Mouse (Mus musculus): ENCODE data around the gene Elmo2. TPM values are rescaled to one million over a fixed set of nuclear protein-coding genes. Genes with fewer than 3 reads are reported as not detected.
A peak's percentile ranks its signal among the peaks of the same experiment; 100 is the strongest.

Gene Elmo2
- total RNA-seq, 1 experiment: 21.7 TPM

GRCm38 (mm10) chr2:165262274-165262990, 63.8 kb downstream of the Elmo2 start:
- no peak overlapping the region for H3K9ac ChIP-seq (ENCODE audit: insufficient read depth, low read depth, low read length, poor library complexity, severe bottlenecking)
- no peak for DNase-seq (ENCODE audit: low read depth, low spot score)
- no peak overlapping the region for H3K27ac ChIP-seq (ENCODE audit: insufficient read depth, low read depth, low read length, poor library complexity, severe bottlenecking)
- H3K36me3 ChIP-seq (ENCODE audit: control insufficient read depth, insufficient read depth, low read length, poor library complexity, severe bottlenecking): no peaks in the 10 kb centered on the region
- TF ChIP-seq ZC3H11A (IDR thresholded peaks at IDR 0.05; ENCODE audit: borderline replicate concordance, low read depth, low read length): no peak
- no peak for TF ChIP-seq MAFK (IDR thresholded peaks at IDR 0.05; ENCODE audit: insufficient read depth, low read depth, low read length)
- TF ChIP-seq CHD2 (IDR thresholded peaks at IDR 0.05; ENCODE audit: low read depth, low read length): no peak
- TF ChIP-seq HCFC1 (IDR thresholded peaks at IDR 0.05; ENCODE audit: borderline replicate concordance, insufficient read depth, low read length): no peak
- no peak for TF ChIP-seq ZNF384 (IDR thresholded peaks at IDR 0.05; ENCODE audit: low read depth, low read length)
- H3K4me1 ChIP-seq (ENCODE audit: control insufficient read depth in 2 of 2, insufficient read depth in 2 of 2, low read length in 2 of 2, poor library complexity in 1 of 2): peaks cover 0 to 8% of the 10 kb centered on the region in 2 experiments; a peak in 2 of 4 replicates
- no peaks in the 10 kb centered on the region for H3K9me3 ChIP-seq (ENCODE audit: control insufficient read depth, insufficient read depth, low read depth, low read length)
- in situ Hi-C loops (cut with MboI; ENCODE audit: low sequenced_read_pairs in 2 of 2, unreplicated experiment in 2 of 2): no loop called here
- H3K4me3 ChIP-seq (ENCODE audit: insufficient read depth in 1 of 2, low read depth in 1 of 2, low read length in 2 of 2, poor library complexity in 1 of 2, severe bottlenecking in 1 of 2): no peak overlapping the region

GRCm38 (mm10) chr2:165259859-165260258, 66.4 kb downstream of the Elmo2 start:
- Histone ChIP-seq H3K4me1 (ENCODE audit: control insufficient read depth in 2 of 2, insufficient read depth in 2 of 2, low read length in 2 of 2, poor library complexity in 1 of 2) (peaks cover 0 to 6% of the 10 kb centered on the region in 2 experiments; a peak in 2 of 4 replicates), H3K9ac (ENCODE audit: insufficient read depth, low read depth, low read length, poor library complexity, severe bottlenecking) (no peak overlapping the region), H3K4me3 (ENCODE audit: insufficient read depth in 1 of 2, low read depth in 1 of 2, low read length in 2 of 2, poor library complexity in 1 of 2, severe bottlenecking in 1 of 2) (no peak overlapping the region), H3K9me3 (ENCODE audit: control insufficient read depth, insufficient read depth, low read depth, low read length) (no peaks in the 10 kb centered on the region), H3K27ac (ENCODE audit: insufficient read depth, low read depth, low read length, poor library complexity, severe bottlenecking) (no peak overlapping the region), H3K36me3 (ENCODE audit: control insufficient read depth, insufficient read depth, low read length, poor library complexity, severe bottlenecking) (no peaks in the 10 kb centered on the region)
- TF ChIP-seq MAFK (IDR thresholded peaks at IDR 0.05; ENCODE audit: insufficient read depth, low read depth, low read length) (peak; percentile 98), CHD2 (IDR thresholded peaks at IDR 0.05; ENCODE audit: low read depth, low read length) (no peak)
- no peak for DNase-seq (ENCODE audit: low read depth, low spot score)
- in situ Hi-C loops (cut with MboI; ENCODE audit: low sequenced_read_pairs in 2 of 2, unreplicated experiment in 2 of 2): no loop called here

GRCm38 (mm10) chr2:165258321-165258720, 68.0 kb downstream of the Elmo2 start:
- Histone ChIP-seq H3K4me3 (ENCODE audit: insufficient read depth in 1 of 2, low read depth in 1 of 2, low read length in 2 of 2, poor library complexity in 1 of 2, severe bottlenecking in 1 of 2) (no peak overlapping the region), H3K9me3 (ENCODE audit: control insufficient read depth, insufficient read depth, low read depth, low read length) (no peaks in the 10 kb centered on the region), H3K27ac (ENCODE audit: insufficient read depth, low read depth, low read length, poor library complexity, severe bottlenecking) (no peak overlapping the region), H3K9ac (ENCODE audit: insufficient read depth, low read depth, low read length, poor library complexity, severe bottlenecking) (no peak overlapping the region), H3K36me3 (ENCODE audit: control insufficient read depth, insufficient read depth, low read length, poor library complexity, severe bottlenecking) (no peaks in the 10 kb centered on the region), H3K4me1 (ENCODE audit: control insufficient read depth in 2 of 2, insufficient read depth in 2 of 2, low read length in 2 of 2, poor library complexity in 1 of 2) (peaks cover 2 to 10% of the 10 kb centered on the region in 2 experiments; a peak in 2 of 4 replicates)
- DNase-seq (ENCODE audit: low read depth, low spot score): no peak
- TF ChIP-seq ZNF384 (IDR thresholded peaks at IDR 0.05; ENCODE audit: low read depth, low read length) (no peak), MAFK (IDR thresholded peaks at IDR 0.05; ENCODE audit: insufficient read depth, low read depth, low read length) (no peak), CHD2 (IDR thresholded peaks at IDR 0.05; ENCODE audit: low read depth, low read length) (no peak), ZC3H11A (IDR thresholded peaks at IDR 0.05; ENCODE audit: borderline replicate concordance, low read depth, low read length) (no peak), HCFC1 (IDR thresholded peaks at IDR 0.05; ENCODE audit: borderline replicate concordance, insufficient read depth, low read length) (no peak)
- in situ Hi-C loops (cut with MboI; ENCODE audit: low sequenced_read_pairs in 2 of 2, unreplicated experiment in 2 of 2): no loop called here

- no peaks in the 10 kb centered on the region for H3K36me3 ChIP-seq (ENCODE audit: control insufficient read depth, insufficient read depth, low read length, poor library complexity, severe bottlenecking)
- no peaks in the 10 kb centered on the region for H3K9me3 ChIP-seq (ENCODE audit: control insufficient read depth, insufficient read depth, low read depth, low read length)
- DNase-seq (ENCODE audit: low read depth, low spot score): no peak
- no peak overlapping the region for H3K27ac ChIP-seq (ENCODE audit: insufficient read depth, low read depth, low read length, poor library complexity, severe bottlenecking)
- in situ Hi-C loops (cut with MboI; ENCODE audit: low sequenced_read_pairs in 2 of 2, unreplicated experiment in 2 of 2): no loop called here
- TF ChIP-seq ZC3H11A (IDR thresholded peaks at IDR 0.05; ENCODE audit: borderline replicate concordance, low read depth, low read length) (no peak), CHD2 (IDR thresholded peaks at IDR 0.05; ENCODE audit: low read depth, low read length) (no peak), ZNF384 (IDR thresholded peaks at IDR 0.05; ENCODE audit: low read depth, low read length) (no peak), MAFK (IDR thresholded peaks at IDR 0.05; ENCODE audit: insufficient read depth, low read depth, low read length) (no peak), HCFC1 (IDR thresholded peaks at IDR 0.05; ENCODE audit: borderline replicate concordance, insufficient read depth, low read length) (no peak)
- H3K9ac ChIP-seq (ENCODE audit: insufficient read depth, low read depth, low read length, poor library complexity, severe bottlenecking): no peak overlapping the region
- peaks cover 2 to 10% of the 10 kb centered on the region in 2 experiments; a peak in 2 of 4 replicates for H3K4me1 ChIP-seq (ENCODE audit: control insufficient read depth in 2 of 2, insufficient read depth in 2 of 2, low read length in 2 of 2, poor library complexity in 1 of 2)
- no peak overlapping the region for H3K4me3 ChIP-seq (ENCODE audit: insufficient read depth in 1 of 2, low read depth in 1 of 2, low read length in 2 of 2, poor library complexity in 1 of 2, severe bottlenecking in 1 of 2)
Measured at GRCm38 (mm10) chr2:165257151-165257834, 69.0 kb downstream of the Elmo2 start.
